Mouse (Mus musculus) neutrophil, adult 65 days (primary cell): ENCODE results near the gene Tmem47. TPM values are rescaled to one million over a fixed set of nuclear protein-coding genes. Genes with fewer than 3 reads are reported as not detected.

Source experiments
- total RNA-seq: library from RNA; stranded (reverse); gene quantifications from 2 replicates; pipeline ENCODE4 v1.2.4, GENCODE M21; 2023

The Tmem47 gene
- total RNA-seq: not detected in 2 replicates

GRCm38 (mm10) chrX:81070210-81070803 is at the start of gene Tmem47:
Gene Tmem47, plus strand, starts transcription at chrX:81070698.

